Mouse (Mus musculus) lung, postnatal 0 days (tissue): ENCODE measurements around the gene Eftud2. TPM values are rescaled to one million over a fixed set of nuclear protein-coding genes. Genes with fewer than 3 reads are reported as not detected.

ENCODE experiments used
- ATAC-seq: fragments of 200-750 bp; cut with Nextera tagmentation; 2 replicates; pipeline ENCODE4 v1.8.0; 2017; ENCODE audit warnings: moderate library complexity
- DNase-seq: peaks from one replicate; pipeline ENCODE4 v3.0.0-alpha.2; 2016; ENCODE audit warnings: low spot score
- H3K27ac ChIP-seq: fragments of 300-500 bp; sonication (generic); 2 replicates; pipeline ENCODE4 v1.5.1; 2014; ENCODE audit warnings: antibody characterized with exemption, mild to moderate bottlenecking, low read length, mixed read lengths
- H3K27me3 ChIP-seq: fragments of 300-500 bp; sonication (generic); replicated peaks from 2 replicates; pipeline ENCODE4 v1.6.1; 2014; ENCODE audit warnings: low read length, mixed read lengths; ENCODE audit not compliant: insufficient read depth
- H3K36me3 ChIP-seq: fragments of 300-500 bp; sonication (generic); 2 replicates; pipeline ENCODE4 v1.6.1; 2014; ENCODE audit warnings: low read length, mixed read lengths; ENCODE audit not compliant: insufficient read depth
- H3K4me1 ChIP-seq: fragments of 300-500 bp; sonication (generic); 2 replicates; pipeline ENCODE4 v1.6.1; 2014; ENCODE audit warnings: antibody characterized with exemption, low read depth, low read length, mixed read lengths; ENCODE audit not compliant: insufficient read depth
- H3K4me2 ChIP-seq: fragments of 300-500 bp; sonication (generic); replicated peaks from 2 replicates; pipeline ENCODE4 v1.6.1; 2014; ENCODE audit warnings: low read depth, mild to moderate bottlenecking, low read length, moderate library complexity, mixed read lengths
- H3K4me3 ChIP-seq: fragments of 300-500 bp; sonication (generic); 2 replicates; pipeline ENCODE4 v1.5.1; 2014; ENCODE audit warnings: low read depth, low read length
- H3K9ac ChIP-seq: fragments of 300-500 bp; sonication (generic); replicated peaks from 2 replicates; pipeline ENCODE4 v1.6.1; 2014; ENCODE audit warnings: low read depth, mild to moderate bottlenecking
- H3K9me3 ChIP-seq: fragments of 300-500 bp; sonication (generic); 2 replicates; pipeline ENCODE4 v1.6.1; 2016; ENCODE audit warnings: low read length, mixed read lengths
- CTCF ChIP-seq: IDR thresholded peaks from 2 replicates; pipeline ENCODE4 v1.5.1; 2016; ENCODE audit warnings: antibody characterized with exemption, mild to moderate bottlenecking
- EP300 ChIP-seq: IDR thresholded peaks from 2 replicates; pipeline ENCODE4 v1.6.1; 2016; ENCODE audit warnings: antibody characterized with exemption, mild to moderate bottlenecking, control low read depth
- WGBS: fragments of 180-500 bp; shearing (Covaris S2); extraction: QIAGEN DNeasy Blood & Tissue Kit; methylation state at CpG from one replicate; pipeline ENCODE4 v1.1.7; 2014; 5-methylcytosine and 5-hydroxymethylcytosine counted together
- polyA plus RNA-seq: library from polyadenylated mRNA; unstranded; fragments of >200 nt; fragmentation: Nextera tagmentation; extraction: Ambion mirVana; gene quantifications from 2 replicates; pipeline ENCODE4 v1.2.1, GENCODE M21; 2015

Gene Eftud2
- polyA plus RNA-seq, 1 experiment from 2014 or later = 67.1 TPM

GRCm38 (mm10) chr11:102911376-102911775 is 30.6 kb upstream of the Eftud2 start:
- 82% methylated on average over 7 of the region's 7 CpGs for WGBS
- DNase-seq = no peak
- Histone ChIP-seq H3K4me1 (no peaks in the 10 kb centered on the region), H3K27me3 (no peaks in the 10 kb centered on the region), H3K9me3 (no peaks in the 10 kb centered on the region), H3K36me3 (no peaks in the 10 kb centered on the region), H3K9ac (no peak overlapping the region), H3K4me2 (no peak overlapping the region), H3K27ac (no peak overlapping the region), H3K4me3 (no peak overlapping the region)
- TF ChIP-seq CTCF = no peak
- no peak for TF ChIP-seq EP300
- no peak for ATAC-seq

GRCm38 (mm10) chr11:102903654-102904053 is 22.9 kb upstream of the Eftud2 start:
- Histone ChIP-seq H3K9me3 (no peaks in the 10 kb centered on the region), H3K4me1 (no peaks in the 10 kb centered on the region), H3K4me2 (no peak overlapping the region), H3K36me3 (no peaks in the 10 kb centered on the region), H3K27ac (no peak overlapping the region), H3K9ac (no peak overlapping the region), H3K27me3 (no peaks in the 10 kb centered on the region), H3K4me3 (no peak overlapping the region)
- 66% methylated on average over 7 of the region's 7 CpGs for WGBS
- DNase-seq (no peak), ATAC-seq (no peak)
- no peak for TF ChIP-seq EP300
- TF ChIP-seq CTCF = no peak

GRCm38 (mm10) chr11:102902107-102902506 is 21.3 kb upstream of the Eftud2 start:
- Histone ChIP-seq H3K27me3 (no peaks in the 10 kb centered on the region), H3K4me3 (no peak overlapping the region), H3K27ac (no peak overlapping the region), H3K9me3 (no peaks in the 10 kb centered on the region), H3K9ac (no peak overlapping the region), H3K36me3 (no peaks in the 10 kb centered on the region), H3K4me1 (no peaks in the 10 kb centered on the region), H3K4me2 (no peak overlapping the region)
- no peak for DNase-seq
- ATAC-seq = no peak
- no peak for TF ChIP-seq EP300
- 76% methylated on average over 5 of the region's 5 CpGs for WGBS

GRCm38 (mm10) chr11:102901199-102901598 is 20.4 kb upstream of the Eftud2 start:
- no peak overlapping the region for H3K9ac ChIP-seq
- ATAC-seq = no peak; the same call in 1 of the 2 replicates
- TF ChIP-seq CTCF (no peak), EP300 (no peak)

GRCm38 (mm10) chr11:102900763-102901162 is 20.0 kb upstream of the Eftud2 start, which contains the start of gene Gfap:
Gene Gfap (minus strand): TSS chr11:102900912.
- no peak within 1 kb of the TSS for H3K4me3 ChIP-seq
- H3K27me3 ChIP-seq = 0 out of 2 replicates have a peak, but pooled peaks cover 6% of the 10 kb centered on the region
- TF ChIP-seq EP300 (no peak), CTCF (peak; percentile 99)
- DNase-seq = peak; percentile 93
- no peak within 1 kb of the TSS; the same call in 1 of the 2 replicates for H3K4me2 ChIP-seq
- ATAC-seq = peak; percentile 81
- H3K9me3 ChIP-seq = no peaks in the 10 kb centered on the region
- no peak within 1 kb of the TSS for H3K27ac ChIP-seq
- H3K4me1 ChIP-seq = no peaks in the 10 kb centered on the region
- WGBS = 8% methylated on average over 7 of the region's 7 CpGs
- no peaks in the 10 kb centered on the region for H3K36me3 ChIP-seq
- no peak within 1 kb of the TSS for H3K9ac ChIP-seq

More at GRCm38 (mm10) chr11:102901199-102901598, 20.4 kb upstream of the Eftud2 start:
- Histone ChIP-seq H3K4me1 (no peaks in the 10 kb centered on the region), H3K36me3 (no peaks in the 10 kb centered on the region), H3K4me2 (no peak overlapping the region; the same call in 1 of the 2 replicates), H3K9me3 (no peaks in the 10 kb centered on the region), H3K27ac (no peak overlapping the region), H3K27me3 (0 out of 2 replicates have a peak, but pooled peaks cover 6% of the 10 kb centered on the region), H3K4me3 (no peak overlapping the region)
- no peak for DNase-seq
- WGBS = 38% methylated on average over 4 of the region's 4 CpGs

- Histone ChIP-seq H3K27ac (no peak overlapping the region), H3K4me1 (0 out of 2 replicates have a peak, but pooled peaks cover under 1% of the 10 kb centered on the region), H3K4me2 (no peak overlapping the region), H3K9me3 (no peaks in the 10 kb centered on the region), H3K4me3 (no peak overlapping the region), H3K27me3 (0 out of 2 replicates have a peak, but pooled peaks cover 16% of the 10 kb centered on the region), H3K9ac (no peak overlapping the region), H3K36me3 (no peaks in the 10 kb centered on the region)
- ATAC-seq (no peak), DNase-seq (no peak)
- TF ChIP-seq EP300 (no peak), CTCF (no peak)
- WGBS = 77% methylated on average over 9 of the region's 9 CpGs
Measured at GRCm38 (mm10) chr11:102898408-102898807, 17.6 kb upstream of the Eftud2 start.

- DNase-seq (no peak), ATAC-seq (no peak)
- Histone ChIP-seq H3K27ac (no peak overlapping the region), H3K9me3 (no peaks in the 10 kb centered on the region), H3K4me1 (0 out of 2 replicates have a peak, but pooled peaks cover 3% of the 10 kb centered on the region), H3K9ac (no peak overlapping the region), H3K27me3 (0 out of 2 replicates have a peak, but pooled peaks cover 19% of the 10 kb centered on the region), H3K4me3 (no peak overlapping the region), H3K36me3 (no peaks in the 10 kb centered on the region), H3K4me2 (no peak overlapping the region)
- 69% methylated on average over 20 of the region's 20 CpGs for WGBS
- TF ChIP-seq EP300 = no peak
- no peak for TF ChIP-seq CTCF
Measured at GRCm38 (mm10) chr11:102896641-102897040, 15.9 kb upstream of the Eftud2 start.
